Mouse (Mus musculus): Measurements from ENCODE around the gene Tm6sf1. TPM values are rescaled to one million over a fixed set of nuclear protein-coding genes. Genes with fewer than 3 reads are reported as not detected.
A peak's percentile ranks its signal among the peaks of the same experiment; 100 is the strongest.

Gene Tm6sf1
- polyA plus RNA-seq, 1 experiment from 2014 or later = 11.2 TPM

- no peaks in the 10 kb centered on the region for H3K9me3 ChIP-seq (replicated peaks; ENCODE audit: control insufficient read depth, low read length)
- H3K4me3 ChIP-seq (ENCODE audit: low read depth, low read length) = peak overlapping the region; percentile 80
- H3K4me1 ChIP-seq (ENCODE audit: control insufficient read depth, insufficient read depth, low read length) = 0 out of 2 replicates have a peak, but pooled peaks cover 2% of the 10 kb centered on the region
- DNase-seq (ENCODE audit: low spot score) = peak; percentile 72
- H3K27me3 ChIP-seq (ENCODE audit: control insufficient read depth, insufficient read depth, low read length) = no peaks in the 10 kb centered on the region; the same call in 1 of the 2 replicates
- H3K4me2 ChIP-seq (ENCODE audit: low read depth, low read length) = peak overlapping the region; percentile 76
- H3K27ac ChIP-seq (replicated peaks; ENCODE audit: low read depth, low read length) = peak overlapping the region; percentile 95
- H3K9ac ChIP-seq (replicated peaks; ENCODE audit: low read length) = peak overlapping the region; percentile 99
- peak; percentile 65 for ATAC-seq (replicated peaks; ENCODE audit: insufficient number of reproducible peaks, low FRiP score, low TSS enrichment, low read depth)
- WGBS = 0% methylated on average over 64 of the region's 103 CpGs
- H3K36me3 ChIP-seq (replicated peaks; ENCODE audit: control insufficient read depth, insufficient read depth, low read depth, low read length) = no peaks in the 10 kb centered on the region
Observed at GRCm38 (mm10) chr7:81933601-81934266, 74.9 kb downstream of the Tm6sf1 start.

Other genes with a start within 250 kb of the Tm6sf1 start
- 21.0 and 24.4 TPM in 2 replicates for gene Homer2, start 151.5 kb upstream of the Tm6sf1 start, polyA plus RNA-seq (2014; fragmentation: Nextera tagmentation; extraction: Ambion mirVana)
- 143 and 151 TPM in 2 replicates for gene Ramac, start 96.1 kb upstream of the Tm6sf1 start, polyA plus RNA-seq (2014; fragmentation: Nextera tagmentation; extraction: Ambion mirVana)
- 47.3 and 58.5 TPM in 2 replicates for gene 3110040N11Rik, start 69.5 kb upstream of the Tm6sf1 start, polyA plus RNA-seq (2014; fragmentation: Nextera tagmentation; extraction: Ambion mirVana)
- gene Btbd1, start 29.6 kb upstream of the Tm6sf1 start, polyA plus RNA-seq (2014; fragmentation: Nextera tagmentation; extraction: Ambion mirVana) = 80.8 and 92.4 TPM in 2 replicates
- not detected in 2 replicates for gene Gm10160, start 3.2 kb upstream of the Tm6sf1 start, polyA plus RNA-seq (2014; fragmentation: Nextera tagmentation; extraction: Ambion mirVana)
- 33.9 and 35.6 TPM in 2 replicates for gene Hdgfl3, start 75.5 kb downstream of the Tm6sf1 start, polyA plus RNA-seq (2014; fragmentation: Nextera tagmentation; extraction: Ambion mirVana)
- gene Bnc1, start 133.3 kb downstream of the Tm6sf1 start, polyA plus RNA-seq (2014; fragmentation: Nextera tagmentation; extraction: Ambion mirVana) = 4.3 and 7.0 TPM in 2 replicates